Mouse (Mus musculus): ENCODE data around the gene Slc13a1. TPM values are rescaled to one million over a fixed set of nuclear protein-coding genes. Genes with fewer than 3 reads are reported as not detected.
"Not testable (repeated sequence)": the region's sequence is repeated elsewhere in the genome, so short reads cannot be mapped to it uniquely, and the experiment has no call there.

Gene Slc13a1
- total RNA-seq (2021), result under 1 TPM; 0.10 TPM
- long read RNA-seq, experiment 1, result 0 reads
- long read RNA-seq, experiment 2, result 0 reads

- no peak for DNase-seq
Measured at GRCm38 (mm10) chr6:24167734-24168327, at the start of gene Slc13a1. Gene Slc13a1 (minus strand): TSS chr6:24168092.

- no peak for DNase-seq
Measured at GRCm38 (mm10) chr6:24207866-24208265, 40.0 kb upstream of the Slc13a1 start.

GRCm38 (mm10) chr6:24202226-24202625 is 34.3 kb upstream of the Slc13a1 start:
- no peak for DNase-seq

GRCm38 (mm10) chr6:24200644-24201484 is 33.0 kb upstream of the Slc13a1 start:
- no peak for DNase-seq

- DNase-seq, result not testable (repeated sequence)
Measured at GRCm38 (mm10) chr6:24197501-24198195, 29.8 kb upstream of the Slc13a1 start.

GRCm38 (mm10) chr6:24196406-24196805 is 28.5 kb upstream of the Slc13a1 start:
- not testable (repeated sequence) for DNase-seq

GRCm38 (mm10) chr6:24183439-24183838 is 15.5 kb upstream of the Slc13a1 start:
- DNase-seq, result no peak

- DNase-seq, result peak in 1 of 2 experiments; percentile 2
Measured at GRCm38 (mm10) chr6:24175393-24175792, 7.5 kb upstream of the Slc13a1 start.

- no peak for DNase-seq
Measured at GRCm38 (mm10) chr6:24173951-24174350, 6.1 kb upstream of the Slc13a1 start.

GRCm38 (mm10) chr6:24172736-24173135 is 4.8 kb upstream of the Slc13a1 start:
- peak in 1 of 2 experiments; percentile 4 for DNase-seq

- no peak for DNase-seq
Measured at GRCm38 (mm10) chr6:24166772-24167171, 1.1 kb downstream of the Slc13a1 start.

GRCm38 (mm10) chr6:24165249-24165648 is 2.6 kb downstream of the Slc13a1 start:
- DNase-seq, result peak; percentile 15 to 56

- DNase-seq, result no peak
Measured at GRCm38 (mm10) chr6:24159795-24160194, 8.1 kb downstream of the Slc13a1 start.

GRCm38 (mm10) chr6:24154901-24155300 is 13.0 kb downstream of the Slc13a1 start:
- DNase-seq, result no peak

GRCm38 (mm10) chr6:24132951-24133350 is 34.9 kb downstream of the Slc13a1 start:
- DNase-seq, result no peak

GRCm38 (mm10) chr6:24122632-24123031 is 45.3 kb downstream of the Slc13a1 start:
- DNase-seq, result no peak

GRCm38 (mm10) chr6:24111614-24112013 is 56.3 kb downstream of the Slc13a1 start:
- no peak for DNase-seq

GRCm38 (mm10) chr6:24108471-24108870 is 59.4 kb downstream of the Slc13a1 start:
- DNase-seq, result no peak

GRCm38 (mm10) chr6:24106157-24106556 is 61.7 kb downstream of the Slc13a1 start:
- DNase-seq, result no peak

GRCm38 (mm10) chr6:24105681-24106080 is 62.2 kb downstream of the Slc13a1 start:
- DNase-seq, result no peak

GRCm38 (mm10) chr6:24101281-24101680 is 66.6 kb downstream of the Slc13a1 start:
- no peak for DNase-seq

GRCm38 (mm10) chr6:24100705-24101104 is 67.2 kb downstream of the Slc13a1 start:
- no peak for DNase-seq

- no peak for DNase-seq
Measured at GRCm38 (mm10) chr6:24097400-24097799, 70.5 kb downstream of the Slc13a1 start.
